19 mouse cellular contexts compared by ENCODE assay signal in genomic region chr13:76609425-76609824, GRCm38 (mm10).
"Had no signal": no experiment of that assay in that cellular context is flagged by ENCODE, and none has a peak within 500 bp of the region (broad histone marks: within the 10 kb centered on the region; RNA-seq: fewer than 3 reads in every experiment).

No protein-coding gene starts in this region.

- H3K4me1 ChIP-seq: limb, embryonic 10.5 days; limb, embryonic 13.5 days; liver, embryonic 13.5 days; midbrain, embryonic 12.5 days; midbrain, embryonic 15.5 days; neural tube, embryonic 12.5 days; neural tube, embryonic 15.5 days; stomach, embryonic 15.5 days had no signal

- H3K27ac ChIP-seq: layer of hippocampus, adult 2 months; limb, embryonic 10.5 days; limb, embryonic 13.5 days; liver, embryonic 13.5 days; midbrain, embryonic 12.5 days; midbrain, embryonic 15.5 days; neural tube, embryonic 12.5 days; neural tube, embryonic 15.5 days; stomach, embryonic 15.5 days had no signal

- ATAC-seq: midbrain, embryonic 15.5 days had no signal

- H3K4me3 ChIP-seq: layer of hippocampus, adult 2 months; limb, embryonic 10.5 days; limb, embryonic 13.5 days; liver, embryonic 13.5 days; midbrain, embryonic 12.5 days; midbrain, embryonic 15.5 days; neural tube, embryonic 12.5 days; neural tube, embryonic 15.5 days; stomach, embryonic 15.5 days had no signal

- DNase-seq: kidney, adult 8-10 months; kidney, postnatal 25 days; layer of hippocampus, adult 9-11 months; liver, embryonic 13.5 days; lung, adult 2 months; lung, postnatal 14 days; lung, postnatal 4 days; right cerebral cortex, postnatal 14 days; spleen, adult 18-20 months; thymus, adult 18-20 months; thymus, postnatal 36 days had no signal
